Mouse (Mus musculus) heart, adult 11 months (tissue): ENCODE data around the gene Aprt.

Source experiments
- DNase-seq: peaks from one replicate; pipeline ENCODE4 v3.0.0; 2022

Gene Aprt

DNA sequence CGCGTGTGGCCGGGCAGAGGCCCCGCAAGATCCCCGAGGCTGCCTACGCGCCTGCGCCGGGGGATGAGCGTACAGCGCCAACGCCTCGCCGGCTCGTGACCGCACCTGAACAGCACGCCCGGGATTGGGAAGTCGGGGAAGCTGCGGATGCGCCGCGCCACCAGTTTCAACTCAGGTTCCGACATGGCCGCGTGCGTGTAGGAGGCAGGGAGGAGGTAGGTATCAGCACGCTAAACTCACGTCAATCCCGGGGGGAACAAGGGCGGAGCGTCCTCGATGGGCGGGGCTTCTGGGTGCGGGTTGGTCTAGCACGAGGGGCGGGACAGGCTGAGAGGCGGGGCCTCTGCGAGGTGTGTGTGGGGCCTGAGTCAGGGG is at the start of gene Aprt:
Gene Aprt, minus strand, starts transcription at position 262 of the 375 bp plus-strand sequence.
- DNase-seq = peak; percentile 99

DNA sequence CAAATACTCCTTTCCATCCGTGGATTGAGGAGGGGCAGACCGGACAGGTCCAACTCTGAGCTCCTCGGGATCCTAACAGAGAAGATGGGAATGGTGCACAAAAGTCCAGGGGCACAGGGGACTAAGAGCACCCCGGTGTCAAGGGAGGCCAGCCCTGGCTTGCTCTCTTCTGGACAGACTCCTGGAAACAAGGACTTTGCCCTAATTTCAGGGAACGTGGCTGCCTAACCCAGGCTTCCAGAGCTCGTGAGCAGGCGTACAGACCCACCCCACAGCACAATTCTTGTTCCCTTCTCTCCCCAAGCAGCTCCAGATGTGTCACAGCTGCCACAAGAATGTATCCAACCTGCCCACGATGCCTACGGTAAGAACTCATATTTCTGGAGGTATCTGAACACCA is 49.1 kb upstream of the Aprt start:
- DNase-seq = no peak

- no peak for DNase-seq
Measured at GRCm38 (mm10) chr8:122624653-122625052, 47.9 kb upstream of the Aprt start.

- DNase-seq = peak; percentile 98
Measured at GRCm38 (mm10) chr8:122623844-122624642, 47.3 kb upstream of the Aprt start.

DNA sequence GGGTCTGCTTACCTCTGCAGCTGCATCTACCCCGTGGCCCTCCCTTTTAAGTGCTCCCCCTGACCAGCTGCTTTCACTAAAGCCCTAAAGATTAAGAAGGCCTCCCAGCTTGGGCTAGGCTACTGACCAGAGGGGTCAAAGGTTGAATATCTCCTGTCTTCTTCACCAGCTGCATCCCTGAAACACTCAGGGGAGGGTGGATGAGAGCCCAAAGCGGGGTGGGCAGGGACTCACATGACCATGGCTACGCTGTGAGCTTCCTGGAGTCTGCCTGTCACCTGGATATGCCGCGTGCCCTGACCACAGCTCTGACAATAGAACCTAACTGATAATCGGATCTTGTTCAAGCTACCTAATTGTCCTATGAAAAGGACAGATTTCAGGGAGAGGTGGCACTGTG is 46.0 kb upstream of the Aprt start, which contains the start of gene Pabpn1l:
Gene Pabpn1l, minus strand, starts transcription at position 13 of the 400 bp plus-strand sequence.
- DNase-seq = no peak

DNA sequence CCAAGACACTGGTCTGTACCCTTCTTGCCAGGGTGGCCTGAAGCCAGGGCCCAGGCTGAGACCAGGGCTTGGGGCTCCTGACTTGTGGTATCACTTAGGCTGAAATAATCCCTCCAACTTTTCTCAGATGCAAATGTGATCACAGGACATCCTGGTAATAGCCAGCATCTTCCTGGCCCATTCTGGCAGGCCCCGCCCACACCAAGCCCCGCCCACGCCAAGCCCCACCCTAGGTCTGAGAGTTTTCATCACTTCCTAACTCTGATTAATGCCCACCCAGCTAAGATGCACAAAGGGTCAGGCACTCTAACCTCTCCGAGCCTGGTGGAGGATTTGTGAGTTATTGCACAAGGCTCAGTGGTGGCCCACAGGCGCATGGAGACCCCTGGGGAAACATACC is 43.7 kb upstream of the Aprt start:
- DNase-seq = no peak

GRCm38 (mm10) chr8:122618660-122619378 is 42.1 kb upstream of the Aprt start:
- DNase-seq = no peak

- peak; percentile 97 for DNase-seq
Measured at GRCm38 (mm10) chr8:122617947-122618546, 41.3 kb upstream of the Aprt start.

DNA sequence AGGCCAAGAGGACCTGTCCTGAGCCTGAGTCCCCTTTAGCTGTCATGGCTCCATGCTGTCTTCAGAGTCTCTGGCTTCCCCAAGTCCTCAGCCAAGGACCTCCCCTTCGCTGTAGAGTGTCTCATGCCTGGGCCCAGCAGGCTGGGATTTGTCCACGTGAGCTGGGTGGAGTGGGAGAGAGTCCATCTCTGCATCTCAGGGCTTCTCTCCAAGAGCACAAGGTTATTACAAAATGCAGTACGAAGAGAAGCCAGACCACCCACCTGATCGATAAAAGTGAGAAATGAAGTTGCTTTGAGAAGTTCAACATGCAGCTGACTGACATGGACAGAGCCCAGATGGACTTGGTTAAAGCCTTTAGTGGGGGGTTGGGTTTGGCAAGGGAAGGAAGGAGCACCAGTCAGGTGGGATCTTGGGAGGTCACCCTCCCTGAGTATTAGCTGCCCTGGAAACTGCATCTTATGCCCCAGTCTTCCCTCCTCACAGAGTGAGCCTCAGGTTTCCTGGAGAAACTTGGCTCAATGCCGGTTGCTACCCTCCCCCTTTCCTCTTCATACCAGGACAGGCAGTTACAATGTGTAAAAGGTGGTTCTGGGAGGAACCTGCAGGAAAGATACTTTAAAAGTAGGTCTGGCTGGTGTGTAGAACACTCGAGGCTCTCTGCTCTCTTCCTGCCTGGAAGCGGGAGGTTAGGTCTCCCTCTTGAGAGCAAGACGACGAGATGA is 39.6 kb upstream of the Aprt start:
- DNase-seq = peak; percentile 96

DNA sequence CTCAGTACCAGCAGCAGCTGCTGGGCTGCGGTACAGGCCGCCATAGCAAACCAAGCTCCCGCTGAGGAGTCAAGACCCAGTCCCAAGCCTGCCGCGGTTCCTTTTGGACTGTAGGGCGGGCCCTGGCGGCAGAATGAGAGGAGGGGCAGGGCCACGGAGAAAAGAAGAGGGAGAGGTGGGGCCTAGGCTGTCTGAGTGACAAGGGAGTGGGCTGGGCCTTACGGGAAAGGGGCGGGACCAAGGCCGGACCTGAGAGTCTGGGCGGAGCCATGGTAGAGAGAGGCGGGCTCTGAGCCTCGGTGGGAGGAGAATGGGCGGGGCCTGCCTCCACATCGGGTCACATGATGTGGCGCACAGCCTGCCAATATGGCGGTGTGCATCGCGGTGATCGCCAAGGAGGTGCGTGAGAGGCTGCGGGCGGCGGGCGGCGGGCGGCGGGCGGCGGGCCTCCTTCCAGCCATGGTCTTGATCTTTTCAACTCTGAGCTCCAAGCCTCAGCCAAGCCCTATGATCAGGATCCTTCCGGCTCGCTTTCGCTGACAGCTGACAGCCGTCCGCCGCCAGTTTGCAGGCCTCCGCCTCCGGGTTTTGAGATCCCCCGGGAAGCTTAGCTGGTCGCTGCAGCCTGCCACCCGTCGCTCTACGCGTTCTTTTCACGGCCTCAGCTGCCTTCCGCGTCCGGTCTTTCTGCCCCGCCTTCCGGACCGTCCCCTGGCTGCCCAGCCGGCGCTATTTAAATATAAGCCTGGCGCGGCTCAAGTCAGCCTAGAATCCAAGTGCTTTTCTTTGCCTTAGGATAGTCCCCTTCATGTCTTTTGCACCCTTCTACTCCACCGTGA is 34.8 kb upstream of the Aprt start, which contains the start of the genes Galns and Trappc2l:
Gene Galns, minus strand, starts transcription at position 169 of the 839 bp plus-strand sequence.
Gene Trappc2l, plus strand, starts transcription at position 346 of the 839 bp plus-strand sequence.
- peak; percentile 99 for DNase-seq

- no peak for DNase-seq
Measured at GRCm38 (mm10) chr8:122610612-122611277, 34.0 kb upstream of the Aprt start.

DNA sequence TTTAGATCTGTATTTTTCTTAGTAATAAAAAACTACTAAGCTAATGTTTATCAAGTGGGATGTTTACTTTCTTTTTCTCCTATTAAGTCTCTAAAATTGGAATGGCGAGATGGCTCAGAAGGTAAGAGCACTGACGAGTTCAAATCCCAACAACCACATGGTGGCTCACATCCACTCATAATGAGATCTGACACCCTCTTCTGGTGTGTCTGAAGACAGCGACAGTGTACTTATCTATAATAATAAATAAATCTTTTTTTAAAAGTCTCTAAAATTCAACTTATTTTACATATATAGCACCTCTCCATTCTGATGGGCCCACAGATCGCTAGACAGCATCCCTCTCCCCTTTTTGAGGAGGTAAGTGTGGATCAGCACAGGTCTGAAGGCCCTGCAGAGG is 33.5 kb upstream of the Aprt start:
- no peak for DNase-seq

DNA sequence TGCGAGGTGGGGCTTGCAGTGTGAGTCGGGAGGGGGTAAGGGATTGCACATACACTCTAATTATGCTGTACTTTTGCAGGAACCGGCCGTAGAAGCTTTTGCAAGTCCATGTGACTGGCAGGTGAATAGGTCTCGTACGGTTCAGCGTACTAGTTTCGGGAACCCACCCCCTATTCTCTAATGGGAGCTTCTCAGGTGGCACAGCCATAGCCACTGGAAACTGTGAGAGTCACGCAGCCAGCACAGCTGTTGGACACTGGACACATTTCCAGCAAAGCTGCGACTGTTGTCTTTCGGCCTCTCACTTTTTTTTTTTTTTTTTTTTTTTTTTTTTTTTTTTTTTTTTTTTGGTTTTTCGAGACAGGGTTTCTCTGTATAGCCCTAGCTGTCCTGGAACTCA is 30.1 kb upstream of the Aprt start:
- DNase-seq = no peak

GRCm38 (mm10) chr8:122605367-122605766 is 28.7 kb upstream of the Aprt start:
- DNase-seq = no peak

GRCm38 (mm10) chr8:122604640-122605039 is 27.9 kb upstream of the Aprt start:
- DNase-seq = no peak

- DNase-seq = no peak
Measured at GRCm38 (mm10) chr8:122600666-122601065, 24.0 kb upstream of the Aprt start.

DNA sequence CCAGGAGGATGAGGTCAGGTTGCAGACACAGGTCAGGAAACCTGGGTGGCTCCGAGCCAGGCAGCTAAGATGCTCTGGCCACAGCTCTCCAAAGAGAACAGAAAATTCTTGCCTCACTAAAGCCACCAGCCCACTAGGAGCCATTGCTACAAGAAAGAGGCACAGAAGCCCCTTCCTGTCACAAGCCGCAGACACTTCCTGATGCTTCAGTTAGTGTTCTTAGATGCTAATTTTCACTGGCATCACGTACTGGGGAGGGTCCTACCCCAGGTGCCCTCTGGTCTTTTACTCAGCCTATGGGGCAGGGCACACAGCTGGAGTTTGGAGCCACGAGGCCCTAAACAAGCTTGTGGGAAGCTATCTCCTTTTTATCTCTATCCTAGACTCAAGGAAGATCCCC is 19.3 kb upstream of the Aprt start:
- no peak for DNase-seq

- DNase-seq = no peak
Measured at GRCm38 (mm10) chr8:122593783-122594507, 17.2 kb upstream of the Aprt start.

GRCm38 (mm10) chr8:122593240-122593639 is 16.5 kb upstream of the Aprt start:
- no peak for DNase-seq

DNA sequence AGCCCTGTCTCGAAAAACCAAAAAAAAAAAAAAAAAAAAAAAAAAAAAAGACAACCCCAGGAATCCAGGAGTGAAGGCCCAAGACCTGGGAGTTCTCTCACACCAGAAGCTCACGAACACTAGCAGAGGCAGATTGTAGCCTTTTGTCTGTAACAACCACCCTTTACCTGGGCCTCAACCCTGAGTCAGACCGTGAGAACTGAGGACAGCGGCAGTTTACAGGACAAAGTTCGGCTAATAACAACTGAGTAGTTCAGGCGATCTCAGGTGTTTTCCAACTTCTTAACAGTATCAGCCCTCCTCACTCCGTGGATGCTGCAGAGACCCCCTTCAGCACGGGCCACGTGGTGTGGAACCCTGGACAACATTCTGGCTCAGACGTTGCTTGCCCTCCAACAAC is 10.0 kb upstream of the Aprt start:
- no peak for DNase-seq

- no peak for DNase-seq
Measured at GRCm38 (mm10) chr8:122586171-122586570, 9.5 kb upstream of the Aprt start.
